Mouse (Mus musculus) WW6 (cell line): ENCODE data around the gene Tmem63c.

ENCODE experiments used
- DNase-seq: peaks from one replicate; pipeline ENCODE4 v3.0.0-alpha.2; 2013; ENCODE audit warnings: low read depth, low spot score

Tmem63c gene

DNA sequence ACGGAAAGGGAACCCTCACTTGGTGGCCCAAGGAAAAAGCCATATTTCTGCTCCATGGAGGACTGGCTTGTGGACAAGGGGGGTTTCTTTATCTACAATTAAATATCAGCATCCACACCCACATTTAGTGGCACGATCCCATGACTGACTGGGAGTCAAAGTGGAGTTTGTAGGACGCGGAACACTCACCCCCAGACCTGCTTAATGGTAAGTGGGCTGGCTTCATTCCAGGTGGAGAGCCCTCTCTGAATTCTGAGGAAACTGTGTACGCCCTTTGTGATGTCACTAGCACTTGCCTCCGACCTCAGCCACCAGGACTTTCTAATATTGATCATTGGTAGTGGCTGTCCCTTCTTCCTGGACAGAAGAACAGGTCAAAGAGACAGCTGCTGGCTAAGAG is at the start of gene Tmem63c:
Gene Tmem63c (plus strand): TSS at position 301 of the 400 bp plus-strand sequence.
- DNase-seq: no peak

- no peak for DNase-seq
Observed at GRCm38 (mm10) chr12:86973216-86973615, 47.9 kb upstream of the Tmem63c start.

DNA sequence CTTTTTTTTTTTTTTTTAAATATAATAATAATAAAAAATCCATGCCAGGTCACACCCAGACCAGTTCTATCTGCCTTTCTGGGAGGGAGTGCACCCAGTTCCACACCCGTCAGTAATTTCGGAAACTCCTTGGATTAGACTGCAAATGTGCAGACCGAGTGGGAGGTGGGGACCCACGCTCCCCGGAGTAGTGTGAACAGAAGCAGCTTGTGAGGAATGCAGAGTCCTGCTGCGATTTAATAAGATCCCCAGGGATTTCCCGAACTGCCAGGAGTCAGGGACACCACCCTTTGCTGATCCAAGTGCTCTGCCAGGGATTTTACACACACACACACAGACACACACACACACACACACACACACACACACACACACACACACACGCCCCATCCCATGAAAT is 47.4 kb upstream of the Tmem63c start:
- DNase-seq: no peak

- no peak for DNase-seq
Observed at GRCm38 (mm10) chr12:86974387-86975288, 46.5 kb upstream of the Tmem63c start.

GRCm38 (mm10) chr12:86975761-86976160 is 45.4 kb upstream of the Tmem63c start:
- DNase-seq: no peak

DNA sequence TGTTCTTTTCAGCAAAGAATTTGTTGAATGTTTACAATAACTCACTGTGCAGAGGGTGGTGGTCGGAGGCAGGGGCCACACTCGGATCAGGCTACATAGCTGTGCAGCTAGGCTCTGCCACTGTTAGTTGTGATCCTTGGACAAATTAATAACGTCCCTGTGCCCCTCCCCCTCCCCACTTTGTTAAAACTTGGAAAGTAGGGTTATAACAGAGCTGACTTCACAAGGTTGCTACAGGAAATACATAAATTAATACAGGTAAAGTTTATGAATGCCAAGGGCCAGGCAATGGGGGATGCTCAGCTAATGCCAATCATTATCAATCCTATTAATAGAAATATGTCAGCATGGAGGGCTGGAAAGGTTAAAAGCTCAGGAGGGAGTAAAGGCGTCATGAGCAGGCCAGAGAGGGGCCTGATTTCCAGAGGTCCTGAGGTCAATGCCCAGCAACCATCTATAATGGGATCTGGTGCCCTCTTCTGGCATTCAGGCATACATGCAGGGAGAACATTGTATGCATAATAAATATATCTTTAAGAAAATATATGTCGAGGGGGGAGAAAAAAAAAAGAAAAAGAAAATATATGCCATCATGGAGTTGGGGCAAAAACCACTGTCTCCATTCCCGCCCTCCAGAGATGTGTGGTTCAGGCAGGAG is 44.5 kb upstream of the Tmem63c start:
- DNase-seq: no peak

- no peak for DNase-seq
Observed at GRCm38 (mm10) chr12:86977833-86978232, 43.3 kb upstream of the Tmem63c start.

- DNase-seq: no peak
Observed at GRCm38 (mm10) chr12:86981180-86981579, 40.0 kb upstream of the Tmem63c start.

- DNase-seq: no peak
Observed at GRCm38 (mm10) chr12:86983470-86984193, 37.5 kb upstream of the Tmem63c start.

DNA sequence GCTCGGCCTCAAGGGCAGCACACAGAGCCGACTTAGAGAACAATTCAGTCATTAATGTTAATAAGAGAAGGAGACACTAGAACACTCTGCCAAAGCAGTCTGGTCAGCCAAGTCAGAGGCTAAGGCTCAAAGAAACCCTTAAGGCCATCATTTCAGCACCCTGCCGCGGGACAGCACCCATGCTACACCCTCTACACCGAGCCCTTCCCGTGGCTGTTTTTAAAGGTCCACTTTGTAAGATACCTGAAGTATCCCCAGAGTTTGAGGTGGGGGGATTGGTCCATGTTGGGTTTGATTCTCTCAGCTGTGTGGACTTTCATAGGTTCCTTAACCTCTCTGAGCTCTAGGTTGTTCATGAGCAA is 37.0 kb upstream of the Tmem63c start:
- no peak for DNase-seq

- no peak for DNase-seq
Observed at GRCm38 (mm10) chr12:86986562-86986961, 34.6 kb upstream of the Tmem63c start.

DNA sequence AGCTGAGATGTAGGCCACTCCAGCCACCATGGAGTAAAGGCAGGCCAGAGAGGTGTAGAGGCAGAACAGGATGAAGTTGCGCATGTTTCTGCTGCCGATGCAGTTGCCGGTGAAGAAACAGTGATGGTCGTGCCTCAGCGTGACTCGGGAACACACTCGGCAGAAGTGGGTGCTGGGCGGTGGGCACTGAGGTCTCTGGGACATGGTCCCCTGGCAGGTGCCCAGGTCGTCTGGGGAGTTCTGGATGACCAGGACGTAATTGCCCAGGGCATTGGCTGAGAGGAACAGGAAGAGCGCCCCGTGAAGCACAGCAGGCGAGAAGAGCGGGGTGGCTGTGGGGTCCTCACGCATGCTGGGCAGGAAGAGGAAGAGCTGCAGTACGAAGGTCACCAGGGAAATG is 32.9 kb upstream of the Tmem63c start:
- DNase-seq: no peak

DNA sequence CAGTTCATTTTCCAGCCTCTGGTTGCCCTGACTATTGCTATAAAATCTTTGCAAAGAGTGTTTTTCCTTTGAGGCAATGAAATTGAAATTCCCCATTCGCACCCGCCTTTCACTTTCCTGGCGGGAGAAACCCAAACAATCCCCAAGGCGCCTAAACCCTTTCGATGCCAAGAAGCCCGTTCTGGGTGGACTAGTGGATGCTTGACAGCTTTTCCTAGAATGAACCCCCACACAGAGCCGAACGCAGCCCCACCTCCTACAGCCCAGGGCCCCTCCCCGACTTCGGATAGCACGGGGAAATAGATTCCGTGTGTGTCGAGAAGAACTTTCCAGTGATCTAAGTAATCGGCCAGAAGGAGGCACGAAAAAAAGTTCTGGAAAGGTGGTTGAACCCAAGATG is 31.8 kb upstream of the Tmem63c start:
- no peak for DNase-seq

GRCm38 (mm10) chr12:86989890-86990754 is 31.0 kb upstream of the Tmem63c start, which contains the start of gene Zdhhc22:
Zdhhc22 (minus strand) TSS chr12:86990430.
- DNase-seq: no peak

DNA sequence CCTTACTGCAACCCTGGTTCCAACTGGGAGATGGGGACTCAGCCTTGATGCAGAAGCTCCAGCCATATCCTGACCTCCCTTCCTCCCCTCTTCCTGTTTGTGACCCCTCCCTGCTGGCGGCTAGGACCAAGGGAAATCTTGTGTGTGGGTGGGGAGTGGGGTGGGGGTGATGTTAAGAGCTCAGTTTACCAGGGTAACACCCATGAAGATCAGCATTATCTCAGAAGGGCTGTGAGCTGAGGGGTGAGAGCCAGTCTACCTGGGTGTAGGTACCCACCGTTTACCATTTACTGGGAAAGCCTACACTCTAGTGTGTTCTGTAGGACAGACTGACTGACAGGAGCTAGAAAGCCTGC is 30.4 kb upstream of the Tmem63c start:
- no peak for DNase-seq

DNA sequence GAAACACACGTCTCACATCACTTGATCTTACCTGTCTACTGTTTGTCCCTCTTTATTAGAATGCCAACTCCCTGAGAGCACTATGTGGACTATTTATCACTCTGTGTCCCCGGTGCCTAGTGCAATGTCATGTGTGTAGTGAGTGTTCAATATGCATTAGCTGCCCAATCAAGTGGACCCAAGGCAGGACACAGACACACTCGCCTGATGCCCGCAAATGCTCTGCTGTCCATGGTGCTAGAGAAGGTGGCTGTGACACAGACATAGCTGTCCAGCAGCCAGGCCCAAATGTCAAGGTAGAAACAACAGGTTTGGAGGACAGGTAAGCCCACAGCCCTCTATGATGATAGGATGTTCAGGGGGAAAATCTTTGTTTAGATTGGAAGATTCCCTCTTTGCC is 27.0 kb upstream of the Tmem63c start:
- DNase-seq: no peak

- no peak for DNase-seq
Observed at GRCm38 (mm10) chr12:86994776-86995175, 26.4 kb upstream of the Tmem63c start.

- no peak for DNase-seq
Observed at GRCm38 (mm10) chr12:86995931-86996330, 25.2 kb upstream of the Tmem63c start.

GRCm38 (mm10) chr12:86998699-86999098 is 22.4 kb upstream of the Tmem63c start:
- DNase-seq: no peak

DNA sequence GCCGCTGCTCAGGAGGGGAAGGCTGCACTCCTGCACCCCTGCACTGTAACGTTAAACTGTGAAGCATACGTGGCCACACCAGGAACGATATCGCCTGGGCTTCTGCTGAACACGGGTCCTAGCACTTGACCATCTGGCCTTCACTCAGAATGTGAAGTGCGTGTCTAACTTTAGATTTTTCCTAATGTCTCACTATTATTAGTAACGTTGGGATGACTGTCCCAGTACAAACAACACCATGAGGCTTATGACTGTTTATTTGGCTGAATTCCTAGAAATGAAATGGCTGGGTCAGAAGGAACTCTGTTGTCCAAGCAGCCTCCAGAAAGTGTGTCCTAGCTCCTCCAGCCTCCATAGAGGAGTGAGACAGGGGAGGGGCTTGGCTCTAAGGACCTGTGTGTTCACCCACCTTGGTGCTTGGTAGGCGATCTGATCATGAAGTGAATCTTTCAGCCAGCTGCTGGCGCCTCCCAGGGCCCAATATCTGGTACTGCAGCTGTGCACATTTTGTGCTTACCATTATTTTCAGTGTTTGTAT is 21.8 kb upstream of the Tmem63c start:
- no peak for DNase-seq

DNA sequence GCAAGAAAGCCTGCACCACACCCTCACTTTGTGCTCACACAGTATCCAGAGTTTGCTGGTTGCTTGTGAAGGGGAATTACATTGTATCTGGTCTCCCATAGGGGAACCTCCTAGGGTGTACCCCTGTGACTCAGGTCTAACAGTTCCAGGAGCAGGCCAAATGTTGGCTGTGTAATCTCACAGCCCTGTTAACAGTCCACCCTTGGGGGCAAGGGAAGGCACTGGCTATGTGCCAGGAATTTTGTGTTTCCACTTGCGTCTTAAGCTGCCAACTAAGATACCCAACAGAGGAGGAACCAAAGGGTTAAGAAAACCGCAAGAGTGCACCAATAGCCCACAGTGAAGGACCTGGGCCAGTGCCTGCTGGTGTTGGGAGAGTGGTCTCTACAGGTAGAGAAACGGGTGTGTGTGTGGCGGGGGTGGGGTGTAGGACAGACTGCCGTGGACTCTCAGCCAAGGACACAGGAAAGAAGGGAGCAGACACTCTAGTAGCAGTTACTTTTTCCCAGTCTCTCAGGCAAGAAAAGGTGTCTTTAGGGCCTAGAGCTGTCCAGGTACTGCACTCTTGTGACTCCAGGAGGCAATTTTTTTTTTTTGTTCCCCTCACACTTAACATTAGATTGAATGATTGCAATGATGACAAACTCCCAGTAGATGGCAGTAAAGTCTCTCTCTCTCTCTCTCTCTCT is 20.8 kb upstream of the Tmem63c start:
- DNase-seq: no peak
